Mouse (Mus musculus): ENCODE measurements around the gene Myef2.
"Not testable (repeated sequence)": the region's sequence is repeated elsewhere in the genome, so short reads cannot be mapped to it uniquely, and the experiment has no call there.

Myef2 gene

GRCm38 (mm10) chr2:125123477-125123852 lies at the start of gene Myef2:
TSS of gene Myef2 (minus strand) at chr2:125123661.
- DNase-seq, result peak; percentile 93

- no peak for DNase-seq
These were observed 38.6 kb upstream of the Myef2 start for GRCm38 (mm10) chr2:125162012-125162470.

- DNase-seq, result peak; percentile 67
These were observed 32.0 kb upstream of the Myef2 start for GRCm38 (mm10) chr2:125155504-125155903.

- no peak for DNase-seq
These were observed 30.8 kb upstream of the Myef2 start for GRCm38 (mm10) chr2:125154294-125154693.

- DNase-seq, result no peak
These were observed 28.9 kb upstream of the Myef2 start, which contains the start of gene Slc12a1 for GRCm38 (mm10) chr2:125152388-125152787. TSS of gene Slc12a1 (plus strand) at chr2:125152505.

GRCm38 (mm10) chr2:125142336-125142735 lies 18.9 kb upstream of the Myef2 start:
- no peak for DNase-seq

- DNase-seq, result no peak
These were observed 13.4 kb upstream of the Myef2 start for GRCm38 (mm10) chr2:125136846-125137245.

- DNase-seq, result peak; percentile 88
These were observed 12.7 kb upstream of the Myef2 start, which contains the start of gene Ctxn2 for GRCm38 (mm10) chr2:125135903-125136811. TSS of gene Ctxn2 (plus strand) at chr2:125136692.

GRCm38 (mm10) chr2:125134113-125134512 lies 10.7 kb upstream of the Myef2 start:
- DNase-seq, result no peak

- no peak for DNase-seq
These were observed 3.3 kb upstream of the Myef2 start for GRCm38 (mm10) chr2:125126792-125127191.

- no peak for DNase-seq
These were observed 2.4 kb upstream of the Myef2 start for GRCm38 (mm10) chr2:125125824-125126223.

- DNase-seq, result peak; percentile 54
These were observed 611 bp downstream of the Myef2 start for GRCm38 (mm10) chr2:125122624-125123476.

- peak; percentile 21 for DNase-seq
These were observed 1.2 kb downstream of the Myef2 start for GRCm38 (mm10) chr2:125122288-125122623.

GRCm38 (mm10) chr2:125119381-125120110 lies 3.9 kb downstream of the Myef2 start:
- DNase-seq, result no peak

- not testable (repeated sequence) for DNase-seq
These were observed 16.9 kb downstream of the Myef2 start for GRCm38 (mm10) chr2:125106536-125106935.

- not testable (repeated sequence) for DNase-seq
These were observed 19.0 kb downstream of the Myef2 start for GRCm38 (mm10) chr2:125104491-125104890.

GRCm38 (mm10) chr2:125092123-125092522 lies 31.3 kb downstream of the Myef2 start:
- not testable (repeated sequence) for DNase-seq

- no peak for DNase-seq
These were observed 34.7 kb downstream of the Myef2 start for GRCm38 (mm10) chr2:125088757-125089156.

GRCm38 (mm10) chr2:125083879-125084278 lies 39.6 kb downstream of the Myef2 start:
- DNase-seq, result no peak

- no peak for DNase-seq
These were observed 50.2 kb downstream of the Myef2 start for GRCm38 (mm10) chr2:125073056-125073780.

GRCm38 (mm10) chr2:125068696-125069095 lies 54.8 kb downstream of the Myef2 start:
- DNase-seq, result no peak

- DNase-seq, result no peak
These were observed 55.6 kb downstream of the Myef2 start, which contains the start of gene Slc24a5 for GRCm38 (mm10) chr2:125067894-125068293. TSS of gene Slc24a5 (plus strand) at chr2:125068124.

All from embryo, embryonic 11 days (tissue).